Mouse (Mus musculus) myocyte (in vitro differentiated cells): ENCODE measurements at regions not wholly inside any gene's neighbourhood (a gene's known extent, or its start where the extent isn't known, plus 50 kb on each side); places are given as distances from the start of the nearest gene placed in this dataset.

ENCODE experiments used
- H3K27me3 ChIP-seq: one replicate; pipeline ENCODE4 v1.6.1; 2011; ENCODE audit not compliant: control insufficient read depth, insufficient read depth, insufficient read length
- H3K36me3 ChIP-seq: one replicate; pipeline ENCODE4 v1.6.1; 2011; ENCODE audit not compliant: control insufficient read depth, insufficient read depth
- H3K4me2 ChIP-seq: one replicate; pipeline ENCODE4 v1.6.1; 2011; ENCODE audit warnings: low read depth, control low read depth
- H3K4me3 ChIP-seq: one replicate; pipeline ENCODE4 v1.5.1; 2011; ENCODE audit warnings: mild to moderate bottlenecking, control low read depth, moderate library complexity
- H3K79me2 ChIP-seq: one replicate; pipeline ENCODE4 v1.6.1; 2011; ENCODE audit not compliant: control insufficient read depth, insufficient read depth
- H3ac ChIP-seq: one replicate; pipeline ENCODE4 v1.6.1; 2011; ENCODE audit not compliant: control insufficient read depth, insufficient read length
- CEBPB ChIP-seq: IDR thresholded peaks from 2 replicates; pipeline ENCODE4 v1.6.1; 2011; ENCODE audit warnings: mild to moderate bottlenecking, moderate library complexity; ENCODE audit not compliant: poor library complexity, insufficient read depth, severe bottlenecking
- E2F4 ChIP-seq: IDR thresholded peaks from one replicate; pipeline ENCODE4 v1.6.1; 2011; ENCODE audit warnings: mild to moderate bottlenecking, control low read depth, moderate library complexity; ENCODE audit not compliant: insufficient read depth
- MAX ChIP-seq: IDR thresholded peaks from one replicate; pipeline ENCODE4 v1.6.1; 2011; ENCODE audit warnings: low read depth, mild to moderate bottlenecking, control low read depth
- MYOD1 ChIP-seq, 3 experiments: IDR thresholded peaks; one replicate each; pipeline ENCODE4 v1.6.1; 2011; ENCODE audit warnings: control low read depth in 2 of 3, low read depth in 2 of 3, mild to moderate bottlenecking in 2 of 3, moderate library complexity in 1 of 3; ENCODE audit not compliant: insufficient read length in 2 of 3, control insufficient read depth in 1 of 3
- MYOG ChIP-seq, 3 experiments: IDR thresholded peaks; one replicate each; pipeline ENCODE4 v1.6.1; 2011; ENCODE audit warnings: control low read depth in 2 of 3, low read depth in 2 of 3, mild to moderate bottlenecking in 2 of 3; ENCODE audit not compliant: insufficient read length in 2 of 3, control insufficient read depth in 1 of 3, insufficient read depth in 1 of 3
- POLR2A ChIP-seq: IDR thresholded peaks from one replicate; pipeline ENCODE4 v1.6.1; 2011; ENCODE audit warnings: low read depth, mild to moderate bottlenecking, control low read depth, moderate library complexity; ENCODE audit not compliant: insufficient read length
- POLR2AphosphoS2 ChIP-seq: IDR thresholded peaks from one replicate; pipeline ENCODE4 v1.6.1; 2011; ENCODE audit warnings: low read depth, control low read depth; ENCODE audit not compliant: insufficient read length
- REST ChIP-seq: IDR thresholded peaks from one replicate; pipeline ENCODE4 v1.6.1; 2011; ENCODE audit warnings: mild to moderate bottlenecking, control low read depth, moderate library complexity; ENCODE audit not compliant: insufficient read depth, insufficient read length
- SRF ChIP-seq: IDR thresholded peaks from one replicate; pipeline ENCODE4 v1.6.1; 2011; ENCODE audit warnings: low read depth; ENCODE audit not compliant: control insufficient read depth, insufficient read length
- TCF12 ChIP-seq: IDR thresholded peaks from one replicate; pipeline ENCODE4 v1.6.1; 2011; ENCODE audit warnings: mild to moderate bottlenecking, control low read depth; ENCODE audit not compliant: poor library complexity, insufficient read depth, severe bottlenecking
- TCF3 ChIP-seq: IDR thresholded peaks from one replicate; pipeline ENCODE4 v1.6.1; 2011; ENCODE audit warnings: low read depth, control low read depth; ENCODE audit not compliant: insufficient read length
- USF1 ChIP-seq: IDR thresholded peaks from one replicate; pipeline ENCODE4 v1.6.1; 2011; ENCODE audit warnings: low read depth, mild to moderate bottlenecking, control low read depth, moderate library complexity

DNA sequence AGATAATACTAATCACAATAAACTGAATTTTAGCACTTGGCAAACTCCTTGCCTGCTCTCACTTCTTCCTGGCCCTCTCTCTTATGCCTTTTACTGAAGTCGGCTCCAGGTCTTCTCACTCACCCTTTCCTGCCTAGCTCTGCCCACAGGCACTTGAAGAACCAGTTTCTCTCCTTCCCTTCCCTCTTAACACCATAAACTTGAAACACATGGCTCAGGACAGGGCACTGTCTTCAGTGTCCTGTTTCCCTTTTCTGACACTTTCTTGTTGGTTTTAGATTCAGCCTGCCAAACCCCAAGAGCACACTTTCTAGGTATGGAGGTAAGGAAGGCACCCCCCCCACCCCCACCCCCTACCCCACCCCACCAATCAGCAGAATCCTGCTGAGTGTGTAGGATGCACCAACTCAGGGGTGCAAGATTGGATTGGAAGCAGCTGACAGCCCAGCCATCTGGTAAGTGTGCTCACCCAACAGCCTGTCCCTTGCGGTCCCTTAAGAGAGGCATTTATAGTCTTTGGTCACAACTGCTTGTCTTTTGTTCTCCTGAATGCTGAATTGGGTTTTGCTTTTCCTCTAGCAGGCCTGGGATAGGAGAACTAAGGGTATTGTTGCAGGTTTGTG, 177.6 kb upstream of the Maf start:
- TF ChIP-seq TCF3 (no peak), MYOG (IDR thresholded peaks at IDR 0.05; ENCODE audit: control insufficient read depth in 1 of 3, insufficient read depth in 1 of 3, insufficient read length in 2 of 3, low read depth in 2 of 3) (no peak), MAX (no peak), SRF (no peak), TCF12 (no peak), CEBPB (no peak), POLR2A (no peak), USF1 (no peak), REST (no peak)
- Histone ChIP-seq H3K79me2 (no peaks in the 10 kb centered on the region), H3K4me2 (no peak overlapping the region), H3K27me3 (no peaks in the 10 kb centered on the region), H3K4me3 (no peak overlapping the region), H3K36me3 (no peaks in the 10 kb centered on the region), H3ac (no peak overlapping the region)

DNA sequence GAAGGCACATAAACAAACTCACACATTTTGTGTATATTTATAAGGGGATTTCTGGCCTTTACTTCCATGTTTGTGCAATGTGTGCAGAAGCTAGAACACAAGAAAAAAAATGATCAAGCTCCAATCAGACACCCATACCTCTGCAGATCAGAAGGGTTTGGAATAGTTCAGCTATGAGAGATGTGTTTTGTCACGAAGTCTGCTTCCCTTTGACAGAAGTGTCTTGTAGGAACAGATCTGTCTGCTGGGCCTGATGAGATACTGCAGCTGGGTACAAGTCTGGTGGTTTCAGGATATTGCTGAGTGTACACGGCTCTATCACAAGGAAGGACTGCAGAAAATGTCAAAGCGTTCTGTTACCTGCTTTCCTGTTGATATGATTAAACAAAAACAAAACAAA, 176.2 kb upstream of the Maf start:
- no peak overlapping the region for H3K4me2 ChIP-seq
- H3ac ChIP-seq, result no peak overlapping the region
- no peaks in the 10 kb centered on the region for H3K27me3 ChIP-seq
- H3K36me3 ChIP-seq, result no peaks in the 10 kb centered on the region
- no peaks in the 10 kb centered on the region for H3K79me2 ChIP-seq
- TF ChIP-seq SRF, result no peak
- TF ChIP-seq CEBPB, result no peak
- no peak for TF ChIP-seq POLR2AphosphoS2
- TF ChIP-seq TCF3, result no peak
- no peak for TF ChIP-seq MYOG (IDR thresholded peaks at IDR 0.05; ENCODE audit: control insufficient read depth in 1 of 3, insufficient read depth in 1 of 3, insufficient read length in 2 of 3, low read depth in 2 of 3)
- H3K4me3 ChIP-seq, result no peak overlapping the region

DNA sequence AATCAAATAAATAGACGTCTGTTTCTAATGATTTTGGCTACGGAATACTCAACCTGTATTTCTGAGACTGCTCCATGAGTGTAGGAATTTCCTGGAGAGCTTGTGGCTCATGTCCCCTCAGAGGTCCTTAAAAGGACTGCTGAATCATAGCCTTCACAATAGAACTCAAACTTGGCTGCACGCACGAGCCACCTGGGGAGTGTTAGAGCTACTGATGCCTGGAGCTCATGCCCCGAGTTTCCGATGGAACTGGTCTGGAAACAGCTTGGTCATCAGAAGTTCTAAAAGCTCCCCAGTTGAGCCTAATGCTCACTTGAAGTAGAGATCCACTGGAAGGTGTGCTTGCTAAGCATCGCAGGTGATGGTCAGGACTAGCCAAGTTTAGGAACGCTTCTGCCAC, 174.3 kb upstream of the Maf start:
- Histone ChIP-seq H3K4me2 (no peak overlapping the region), H3ac (no peak overlapping the region), H3K79me2 (no peaks in the 10 kb centered on the region), H3K27me3 (no peaks in the 10 kb centered on the region), H3K4me3 (no peak overlapping the region), H3K36me3 (no peaks in the 10 kb centered on the region)
- TF ChIP-seq POLR2AphosphoS2 (no peak), TCF12 (no peak), SRF (no peak), MYOD1 (IDR thresholded peaks at IDR 0.05; ENCODE audit: control insufficient read depth in 1 of 3, insufficient read length in 2 of 3, low read depth in 2 of 3) (no peak)

GRCm38 (mm10) chr8:115874789-115875188, 167.2 kb upstream of the Maf start:
- Histone ChIP-seq H3K27me3 (no peaks in the 10 kb centered on the region), H3K4me3 (no peak overlapping the region), H3ac (no peak overlapping the region), H3K79me2 (no peaks in the 10 kb centered on the region), H3K36me3 (no peaks in the 10 kb centered on the region), H3K4me2 (no peak overlapping the region)
- TF ChIP-seq USF1 (no peak), TCF3 (no peak), MYOD1 (IDR thresholded peaks at IDR 0.05; ENCODE audit: control insufficient read depth in 1 of 3, insufficient read length in 2 of 3, low read depth in 2 of 3) (no peak), TCF12 (no peak), CEBPB (no peak), SRF (no peak), POLR2A (no peak), MAX (no peak), POLR2AphosphoS2 (no peak), REST (no peak), E2F4 (no peak), MYOG (IDR thresholded peaks at IDR 0.05; ENCODE audit: control insufficient read depth in 1 of 3, insufficient read depth in 1 of 3, insufficient read length in 2 of 3, low read depth in 2 of 3) (no peak)

DNA sequence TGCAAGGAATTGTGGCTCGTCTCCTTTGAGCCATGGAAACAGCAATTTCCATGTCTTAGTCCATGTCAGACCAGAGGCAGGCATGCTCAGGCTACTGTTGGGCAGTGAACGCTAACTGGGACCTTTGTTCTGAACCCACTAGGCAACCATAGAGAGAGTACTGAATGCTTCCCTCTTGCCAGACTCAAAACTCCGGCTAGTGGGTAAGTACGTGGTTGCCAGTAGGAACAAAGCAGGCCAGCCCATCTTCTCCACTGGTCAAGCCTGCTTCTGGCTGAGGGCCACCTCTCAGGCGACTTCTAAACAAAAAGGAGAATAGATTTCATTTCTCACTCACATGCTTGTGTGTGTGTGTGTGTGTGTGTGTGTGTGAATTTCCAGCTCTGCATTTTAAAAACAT, 163.8 kb upstream of the Maf start:
- Histone ChIP-seq H3K36me3 (no peaks in the 10 kb centered on the region), H3K79me2 (no peaks in the 10 kb centered on the region), H3K4me2 (no peak overlapping the region), H3K4me3 (no peak overlapping the region), H3K27me3 (no peaks in the 10 kb centered on the region), H3ac (no peak overlapping the region)
- no peak for TF ChIP-seq POLR2AphosphoS2
- TF ChIP-seq USF1, result no peak
- no peak for TF ChIP-seq SRF
- no peak for TF ChIP-seq REST
- TF ChIP-seq TCF3, result no peak
- TF ChIP-seq POLR2A, result no peak
- TF ChIP-seq MYOD1 (IDR thresholded peaks at IDR 0.05; ENCODE audit: control insufficient read depth in 1 of 3, insufficient read length in 2 of 3, low read depth in 2 of 3), result no peak
- TF ChIP-seq TCF12, result no peak
- no peak for TF ChIP-seq MAX
